Mouse (Mus musculus) natural killer cell, adult 2 months (primary cell): ENCODE results near the gene Zmynd8.
"Not testable (repeated sequence)": the region's sequence is repeated elsewhere in the genome, so short reads cannot be mapped to it uniquely, and the experiment has no call there.

Experiments used
- DNase-seq, 2 experiments: peaks; one replicate each; pipeline ENCODE4 v3.0.0; 2022; ENCODE audit warnings: low spot score in 2 of 2

Gene Zmynd8

GRCm38 (mm10) chr2:165809901-165810477 lies 88.8 kb downstream of the Zmynd8 start:
- no peak for DNase-seq

GRCm38 (mm10) chr2:165809091-165809490 lies 89.7 kb downstream of the Zmynd8 start:
- DNase-seq, result no peak

- no peak for DNase-seq
Observed at GRCm38 (mm10) chr2:165808179-165808975, 90.4 kb downstream of the Zmynd8 start.

- not testable (repeated sequence) for DNase-seq
Observed at GRCm38 (mm10) chr2:165800174-165800573, 98.6 kb downstream of the Zmynd8 start.

- DNase-seq, result no peak
Observed at GRCm38 (mm10) chr2:165797876-165798275, 100.9 kb downstream of the Zmynd8 start.

GRCm38 (mm10) chr2:165793283-165793638 lies 105.6 kb downstream of the Zmynd8 start:
- DNase-seq, result peak; percentile 56 to 59

GRCm38 (mm10) chr2:165792431-165793282 lies 106.2 kb downstream of the Zmynd8 start:
- peak; percentile 60 to 71 for DNase-seq

GRCm38 (mm10) chr2:165791657-165792056 lies 107.2 kb downstream of the Zmynd8 start:
- DNase-seq, result peak; percentile 53 to 67

- DNase-seq, result no peak
Observed at GRCm38 (mm10) chr2:165791026-165791425, 107.8 kb downstream of the Zmynd8 start.

- DNase-seq, result no peak
Observed at GRCm38 (mm10) chr2:165789667-165790066, 109.1 kb downstream of the Zmynd8 start.

GRCm38 (mm10) chr2:165788796-165789195 lies 110.0 kb downstream of the Zmynd8 start:
- no peak for DNase-seq

- DNase-seq, result peak in 1 of 2 experiments; percentile 45
Observed at GRCm38 (mm10) chr2:165788005-165788404, 110.8 kb downstream of the Zmynd8 start.

- no peak for DNase-seq
Observed at GRCm38 (mm10) chr2:165786467-165786866, 112.3 kb downstream of the Zmynd8 start.

GRCm38 (mm10) chr2:165785312-165786036 lies 113.3 kb downstream of the Zmynd8 start:
- DNase-seq, result no peak

GRCm38 (mm10) chr2:165782324-165782723 lies 116.5 kb downstream of the Zmynd8 start:
- peak; percentile 66 to 76 for DNase-seq

GRCm38 (mm10) chr2:165778927-165779326 lies 119.9 kb downstream of the Zmynd8 start:
- peak; percentile 53 to 66 for DNase-seq

GRCm38 (mm10) chr2:165769375-165769948 lies 129.4 kb downstream of the Zmynd8 start:
- no peak for DNase-seq

GRCm38 (mm10) chr2:165768805-165769358 lies 129.9 kb downstream of the Zmynd8 start:
- DNase-seq, result peak in 1 of 2 experiments; percentile 41

- DNase-seq, result no peak
Observed at GRCm38 (mm10) chr2:165759421-165759985, 139.3 kb downstream of the Zmynd8 start.

- DNase-seq, result no peak
Observed at GRCm38 (mm10) chr2:165758534-165758933, 140.3 kb downstream of the Zmynd8 start.

GRCm38 (mm10) chr2:165757799-165758198 lies 141.0 kb downstream of the Zmynd8 start:
- DNase-seq, result no peak
